In genomic region chr7:13297636-13298035, GRCm38 (mm10) we compare ENCODE assay signal across 27 mouse cellular contexts. TPM values are rescaled to one million over a fixed set of nuclear protein-coding genes. Genes with fewer than 3 reads are reported as not detected.
"Had no signal": no experiment of that assay in that cellular context is flagged by ENCODE, and none has a peak within 500 bp of the region (broad histone marks: within the 10 kb centered on the region; RNA-seq: fewer than 3 reads in every experiment).

No protein-coding gene starts in this region.

- H3K27ac ChIP-seq: gastrocnemius, adult 2 months; heart, adult 2 months; heart, embryonic 13.5 days; heart, embryonic 15.5 days; hindbrain, embryonic 13.5 days; hindbrain, embryonic 15.5 days; hindbrain, postnatal 0 days; kidney, embryonic 15.5 days; kidney, postnatal 0 days; left cerebral cortex, adult 2 months; limb, embryonic 10.5 days; limb, embryonic 12.5 days; liver, embryonic 13.5 days; liver, embryonic 15.5 days had no signal

- H3K4me1 ChIP-seq: heart, embryonic 13.5 days; heart, embryonic 15.5 days; hindbrain, embryonic 13.5 days; hindbrain, embryonic 15.5 days; kidney, embryonic 15.5 days; limb, embryonic 10.5 days; limb, embryonic 12.5 days; liver, embryonic 13.5 days; liver, embryonic 15.5 days had no signal

- H3K9me3 ChIP-seq: heart, embryonic 13.5 days; heart, embryonic 15.5 days; hindbrain, embryonic 13.5 days; hindbrain, embryonic 15.5 days; kidney, embryonic 15.5 days; limb, embryonic 10.5 days; limb, embryonic 12.5 days; liver, embryonic 13.5 days; liver, embryonic 15.5 days had no signal

- ATAC-seq: hindbrain, postnatal 0 days; intestine, embryonic 16.5 days; liver, postnatal 0 days had no signal

- H3K9ac ChIP-seq: heart, embryonic 13.5 days; heart, embryonic 15.5 days; hindbrain, embryonic 13.5 days; hindbrain, embryonic 15.5 days; kidney, embryonic 15.5 days; limb, embryonic 12.5 days; liver, embryonic 13.5 days; liver, embryonic 15.5 days; liver, postnatal 0 days had no signal

- DNase-seq: gastrocnemius, adult 2 months; gastrocnemius, postnatal 10 days; gastrocnemius, postnatal 36 days; heart, adult 2 months; heart, postnatal 14 days; heart, postnatal 36 days; kidney, adult 11 months; kidney, adult 2 months; kidney, adult 9 months; kidney, postnatal 14 days; kidney, postnatal 36 days; layer of hippocampus, postnatal 36 days; liver; liver, embryonic 13.5 days; liver, postnatal 0 days had no signal

- H3K4me3 ChIP-seq: gastrocnemius, adult 2 months; heart, adult 2 months; heart, embryonic 13.5 days; heart, embryonic 15.5 days; hindbrain, embryonic 13.5 days; hindbrain, embryonic 15.5 days; kidney, embryonic 15.5 days; left cerebral cortex, adult 2 months; limb, embryonic 10.5 days; limb, embryonic 12.5 days; liver, embryonic 13.5 days; liver, embryonic 15.5 days had no signal

- H3K27me3 ChIP-seq: heart, embryonic 13.5 days; heart, embryonic 15.5 days; hindbrain, embryonic 13.5 days; hindbrain, embryonic 15.5 days; kidney, embryonic 15.5 days; limb, embryonic 12.5 days; liver, embryonic 13.5 days; liver, embryonic 15.5 days had no signal

RNA-seq across cellular contexts. Expression of gene Pla2g4c, which starts 26.8 kb away (rescaled TPM):
- total RNA-seq: heart, adult 2 months had no signal
